Mouse (Mus musculus) c-Kit-positive CD71-positive TER-119-positive erythroid progenitor cells, embryonic 14.5 days (primary cell): Measurements from ENCODE around the gene Tulp3.
"Not testable (repeated sequence)": the region's sequence is repeated elsewhere in the genome, so short reads cannot be mapped to it uniquely, and the experiment has no call there.

Source experiments
- DNase-seq: peaks from one replicate; pipeline ENCODE4 v3.0.0-alpha.2; 2013; ENCODE audit warnings: low spot score

The Tulp3 gene

GRCm38 (mm10) chr6:128358999-128359398 lies 3.3 kb upstream of the Tulp3 start:
- peak; percentile 42 for DNase-seq

GRCm38 (mm10) chr6:128355201-128355681 lies 410 bp downstream of the Tulp3 start:
- DNase-seq = no peak

- no peak for DNase-seq
These were observed 1.5 kb downstream of the Tulp3 start for GRCm38 (mm10) chr6:128354140-128354539.

- no peak for DNase-seq
These were observed 5.9 kb downstream of the Tulp3 start for GRCm38 (mm10) chr6:128349711-128350110.

- DNase-seq = no peak
These were observed 8.9 kb downstream of the Tulp3 start for GRCm38 (mm10) chr6:128346782-128347181.

GRCm38 (mm10) chr6:128345623-128346022 lies 10.0 kb downstream of the Tulp3 start:
- no peak for DNase-seq

- DNase-seq = no peak
These were observed 13.5 kb downstream of the Tulp3 start for GRCm38 (mm10) chr6:128341956-128342723.

GRCm38 (mm10) chr6:128338876-128339275 lies 16.8 kb downstream of the Tulp3 start:
- DNase-seq = no peak

- no peak for DNase-seq
These were observed 18.2 kb downstream of the Tulp3 start for GRCm38 (mm10) chr6:128337467-128337866.

GRCm38 (mm10) chr6:128334397-128335124 lies 21.1 kb downstream of the Tulp3 start:
- peak; percentile 53 for DNase-seq

GRCm38 (mm10) chr6:128318317-128318716 lies 37.3 kb downstream of the Tulp3 start:
- DNase-seq = peak; percentile 65

GRCm38 (mm10) chr6:128315597-128315996 lies 40.1 kb downstream of the Tulp3 start:
- DNase-seq = no peak

- no peak for DNase-seq
These were observed 40.9 kb downstream of the Tulp3 start for GRCm38 (mm10) chr6:128314796-128315195.

- peak; percentile 58 for DNase-seq
These were observed 47.3 kb downstream of the Tulp3 start for GRCm38 (mm10) chr6:128308311-128308710.

- no peak for DNase-seq
These were observed 50.9 kb downstream of the Tulp3 start for GRCm38 (mm10) chr6:128304801-128305200.

- DNase-seq = not testable (repeated sequence)
These were observed 53.0 kb downstream of the Tulp3 start for GRCm38 (mm10) chr6:128302640-128303039.

- no peak for DNase-seq
These were observed 53.8 kb downstream of the Tulp3 start for GRCm38 (mm10) chr6:128301891-128302290.

GRCm38 (mm10) chr6:128301458-128301857 lies 54.2 kb downstream of the Tulp3 start:
- no peak for DNase-seq

- DNase-seq = no peak
These were observed 55.3 kb downstream of the Tulp3 start, which contains the start of gene Tead4 for GRCm38 (mm10) chr6:128300134-128301001. Gene Tead4 (minus strand): TSS chr6:128300823.

GRCm38 (mm10) chr6:128299292-128300133 lies 56.1 kb downstream of the Tulp3 start:
- DNase-seq = no peak

- no peak for DNase-seq
These were observed 57.4 kb downstream of the Tulp3 start for GRCm38 (mm10) chr6:128298246-128298645.
